Mouse (Mus musculus): ENCODE data around the gene Znrf4.

Gene Znrf4

DNA sequence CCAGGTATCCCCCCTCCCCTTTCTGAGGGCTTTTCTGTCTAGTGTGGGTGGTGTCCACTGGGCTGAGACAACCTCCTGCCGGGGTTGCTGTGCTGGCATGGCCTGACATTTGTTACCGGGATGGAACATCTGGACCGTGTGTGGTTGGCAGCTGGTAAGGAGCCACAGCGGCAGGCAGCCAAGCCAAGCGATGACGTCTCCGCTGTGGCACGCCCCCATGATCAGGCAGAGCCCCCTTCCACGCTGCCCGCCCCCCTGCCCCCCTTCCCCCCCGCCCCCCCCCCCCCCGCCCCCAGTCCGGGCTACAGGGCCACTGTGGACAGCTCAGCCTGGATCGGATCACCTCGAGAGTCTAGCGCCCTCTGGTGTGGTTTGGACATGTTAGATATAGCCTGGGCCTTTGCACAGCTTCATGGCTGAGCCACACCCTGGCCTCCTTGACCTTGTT, 24.8 kb downstream of the Znrf4 start:
- peak in 1 of 2 experiments; percentile 47 for DNase-seq

DNA sequence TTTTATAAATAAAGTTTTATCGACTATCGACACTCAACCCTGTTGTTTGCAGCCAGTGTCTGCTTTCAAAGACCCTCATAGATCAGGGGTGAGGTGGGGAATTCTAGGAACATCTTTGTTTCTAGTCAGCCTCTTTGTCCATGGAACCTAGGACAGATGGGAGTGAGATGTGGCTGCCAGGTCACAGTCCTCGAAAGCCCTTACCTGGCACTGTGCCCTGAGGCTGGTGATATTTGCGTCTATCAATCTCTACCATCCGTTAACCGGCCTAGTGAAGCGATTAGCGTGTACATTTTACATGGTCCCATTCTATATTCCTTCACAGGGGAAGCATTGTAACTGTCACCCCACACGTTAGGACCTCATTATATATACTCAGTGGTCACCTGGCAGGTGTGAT, 26.3 kb downstream of the Znrf4 start:
- no peak for DNase-seq

DNA sequence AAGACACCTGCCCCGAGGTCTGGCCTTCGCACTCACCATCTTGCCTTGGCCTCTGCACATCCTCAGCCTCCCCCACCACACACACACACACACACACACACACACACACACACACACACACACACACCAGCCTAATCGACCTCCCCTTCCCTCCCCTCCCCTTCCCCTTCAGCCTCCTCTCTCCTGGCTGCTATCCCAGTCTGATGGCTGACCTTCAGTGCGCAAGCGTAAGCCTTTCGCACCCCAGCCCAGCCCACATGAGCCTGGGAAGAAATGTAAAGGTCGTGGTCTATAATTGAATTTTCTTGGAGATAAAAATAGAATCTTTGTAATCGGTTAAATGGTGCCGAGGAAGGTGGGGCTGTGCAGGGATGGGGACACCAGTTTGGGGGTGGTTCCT, 27.1 kb downstream of the Znrf4 start:
- no peak for DNase-seq

DNA sequence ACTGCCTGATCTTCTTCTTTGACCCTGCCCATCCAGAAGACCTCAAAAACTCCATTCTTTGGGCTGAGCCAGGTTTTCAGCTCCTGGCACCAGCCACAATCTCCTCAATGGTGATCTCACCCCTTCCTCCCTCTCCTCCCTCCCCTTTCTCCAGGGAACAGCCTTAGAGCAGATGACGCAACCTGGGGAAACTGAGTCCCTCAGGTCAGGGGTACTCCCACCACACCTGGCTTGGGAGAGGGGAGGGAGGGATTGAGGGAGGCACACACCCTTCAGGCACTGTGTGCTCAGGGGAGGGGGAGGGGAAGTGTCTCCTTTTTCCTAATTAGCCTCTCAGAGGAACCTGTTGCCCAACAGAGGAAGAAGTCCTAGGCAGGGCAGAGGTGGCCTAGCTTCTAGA, 29.6 kb downstream of the Znrf4 start:
- DNase-seq: no peak

DNA sequence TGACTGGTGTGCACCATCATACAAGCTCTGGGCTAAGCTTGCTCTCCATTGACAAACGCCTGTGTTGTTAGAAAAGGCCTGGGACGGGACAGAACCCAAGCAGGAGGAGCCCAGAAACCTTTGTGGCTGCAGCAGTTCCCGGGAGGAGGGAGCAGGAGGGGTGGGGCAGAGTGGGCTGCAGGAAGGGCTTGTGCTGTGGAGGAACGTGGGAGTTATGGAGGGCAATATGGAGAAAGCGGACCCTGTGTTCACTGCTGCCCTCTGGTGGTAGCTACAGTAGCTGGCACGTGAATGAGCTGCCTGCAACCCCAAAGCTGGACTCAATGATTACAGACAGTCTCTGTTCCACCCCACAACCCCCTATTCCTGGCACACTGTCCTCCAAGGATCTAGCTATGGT, 32.9 kb downstream of the Znrf4 start:
- DNase-seq: peak; percentile 78 to 86

DNA sequence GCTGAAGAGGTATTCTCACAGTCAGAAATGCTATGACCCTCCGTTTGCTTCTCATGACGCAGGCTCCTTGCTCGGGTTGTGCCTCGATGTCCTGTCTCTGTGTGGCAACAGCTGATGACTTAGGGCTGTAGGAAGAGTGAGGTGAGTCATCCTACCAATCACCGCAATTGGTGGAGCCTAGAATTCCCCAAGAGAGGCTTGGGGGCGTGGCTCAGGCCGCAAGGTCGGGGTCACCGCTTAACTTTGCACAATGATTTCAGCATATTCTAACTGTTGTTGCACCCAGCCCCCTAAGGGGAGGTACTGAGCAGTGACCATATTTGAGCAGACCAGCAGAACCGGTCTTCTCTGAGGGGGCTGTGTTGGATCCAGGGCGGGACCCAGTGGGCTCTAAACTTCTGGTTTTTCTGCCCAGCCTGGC, 34.0 kb downstream of the Znrf4 start:
- DNase-seq: no peak

DNA sequence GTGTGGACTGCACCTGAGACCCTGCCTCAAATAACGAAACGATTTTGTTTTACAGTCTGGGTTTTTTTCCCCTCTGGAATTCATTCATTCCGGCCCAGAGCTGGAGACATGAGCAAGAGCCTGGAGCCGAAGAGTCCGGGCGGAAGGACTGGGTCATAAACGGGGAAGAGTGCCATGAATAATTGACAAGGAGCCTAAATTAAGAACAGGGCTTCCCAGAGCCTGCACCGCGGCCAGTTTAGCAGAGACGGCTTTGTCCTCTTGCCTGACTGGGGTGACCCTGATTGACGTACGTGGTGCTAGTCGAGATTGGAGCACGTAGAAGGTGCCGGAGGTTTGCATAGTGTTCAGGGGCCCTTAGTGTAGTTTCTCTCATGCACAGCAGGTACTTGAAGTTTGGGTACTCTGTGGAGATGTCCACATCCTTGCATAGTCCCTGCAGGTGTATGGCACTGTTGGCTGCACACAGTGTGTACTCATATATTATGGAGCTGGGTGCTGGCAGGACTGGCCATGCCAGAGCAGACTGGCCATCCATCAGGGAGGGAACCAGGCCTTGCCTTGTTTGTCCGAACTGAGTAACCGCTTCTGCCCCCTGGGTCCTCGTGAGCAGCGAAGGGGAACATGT, 34.9 kb downstream of the Znrf4 start:
- no peak for DNase-seq

DNA sequence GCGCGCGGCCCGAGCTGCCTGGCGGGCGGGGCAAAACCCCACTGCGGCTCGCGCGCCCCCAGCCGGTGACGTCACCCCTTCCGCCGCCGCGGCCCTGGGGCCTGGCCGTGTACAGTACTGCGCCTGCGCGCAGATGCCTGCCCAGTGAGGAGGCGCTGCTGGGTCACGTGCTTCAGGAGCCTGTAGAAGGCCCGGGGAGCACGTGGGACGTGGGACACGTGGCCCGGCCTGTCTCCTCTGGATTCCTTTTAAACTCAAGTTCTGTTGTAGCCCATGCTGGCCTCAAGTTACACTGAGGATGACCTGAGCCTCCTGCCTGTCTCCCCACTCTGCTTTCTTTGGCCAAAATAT, 35.9 kb downstream of the Znrf4 start, which contains the start of gene Ptprs:
Ptprs (minus strand) TSS at position 82 of the 351 bp plus-strand sequence.
- DNase-seq: peak; percentile 96 to 98

DNA sequence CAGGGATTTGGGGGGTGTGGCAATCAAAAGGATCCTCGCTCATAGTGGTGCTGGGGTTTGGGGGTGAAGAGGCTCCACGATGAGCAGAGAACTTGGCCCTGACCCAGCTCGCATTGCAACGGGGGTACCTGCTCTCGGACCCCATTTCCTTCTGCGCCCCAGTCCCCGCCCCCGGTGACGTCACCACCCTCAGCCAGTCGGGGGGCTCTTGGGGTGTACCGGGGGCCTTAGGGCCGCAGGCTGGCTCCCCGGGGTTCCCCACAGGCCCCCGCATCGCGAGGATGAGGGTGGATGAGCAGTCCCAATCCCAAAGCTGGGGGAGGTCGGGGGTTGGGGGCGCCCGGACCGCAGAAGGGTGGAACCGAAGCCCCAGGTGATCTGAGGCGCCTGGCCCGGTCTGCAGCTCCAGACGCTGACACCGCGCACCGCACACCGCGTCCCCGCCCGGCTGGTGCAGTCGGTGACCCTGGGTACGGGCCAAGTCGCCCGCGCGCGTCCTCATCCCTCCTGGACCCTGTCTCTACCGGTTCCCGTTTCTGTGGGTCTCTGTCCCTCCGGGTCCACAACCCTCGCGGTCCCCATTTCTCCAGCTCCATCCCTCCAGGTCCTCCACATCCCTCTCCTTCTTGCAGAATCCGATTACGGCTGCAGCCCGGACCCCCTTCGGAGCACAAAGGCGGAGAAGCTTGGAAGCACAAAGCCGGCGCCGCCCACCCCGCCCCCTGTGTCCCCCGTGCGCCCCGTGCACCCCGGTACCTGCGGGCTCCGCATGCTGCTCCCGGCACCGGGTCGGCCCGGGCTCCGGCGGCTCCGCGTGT, 36.4 kb downstream of the Znrf4 start:
- DNase-seq: peak; percentile 65 to 69

DNA sequence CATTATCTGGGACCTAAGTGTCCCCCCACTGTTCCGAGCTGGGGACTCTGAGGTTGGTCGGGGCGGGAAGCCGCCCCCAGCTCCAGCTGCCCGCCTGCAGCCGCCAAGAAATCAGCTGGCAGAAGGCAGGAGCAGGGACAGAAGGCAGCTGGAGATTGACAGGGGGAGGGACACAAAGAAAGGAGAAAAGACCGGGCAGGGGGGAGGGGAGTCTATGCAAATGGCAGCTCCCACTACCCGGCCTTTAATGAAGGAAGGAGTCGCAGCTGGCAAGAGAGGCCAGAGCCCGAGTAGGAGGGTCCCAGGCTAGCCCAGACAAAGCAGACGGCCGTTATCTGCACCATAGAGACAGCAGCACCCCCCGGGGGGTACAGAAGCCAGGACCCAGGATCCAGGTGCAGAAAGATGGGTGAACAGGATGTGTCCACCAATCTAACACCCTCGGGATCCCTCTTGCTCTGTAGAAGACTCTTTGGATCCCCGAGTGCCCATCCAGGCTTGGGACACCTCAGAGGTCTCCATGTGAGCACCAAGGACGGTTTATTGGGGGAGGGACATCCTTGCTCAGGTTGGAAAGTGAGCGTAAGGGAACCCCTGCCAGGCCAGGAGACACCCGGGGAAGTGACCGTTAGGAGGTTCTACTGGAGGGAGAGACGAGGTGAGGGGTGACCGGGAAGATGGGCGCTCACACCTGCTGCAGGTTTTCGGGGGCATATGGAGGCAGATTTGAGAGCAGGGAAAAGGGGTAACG, 37.2 kb downstream of the Znrf4 start:
- DNase-seq: no peak

DNA sequence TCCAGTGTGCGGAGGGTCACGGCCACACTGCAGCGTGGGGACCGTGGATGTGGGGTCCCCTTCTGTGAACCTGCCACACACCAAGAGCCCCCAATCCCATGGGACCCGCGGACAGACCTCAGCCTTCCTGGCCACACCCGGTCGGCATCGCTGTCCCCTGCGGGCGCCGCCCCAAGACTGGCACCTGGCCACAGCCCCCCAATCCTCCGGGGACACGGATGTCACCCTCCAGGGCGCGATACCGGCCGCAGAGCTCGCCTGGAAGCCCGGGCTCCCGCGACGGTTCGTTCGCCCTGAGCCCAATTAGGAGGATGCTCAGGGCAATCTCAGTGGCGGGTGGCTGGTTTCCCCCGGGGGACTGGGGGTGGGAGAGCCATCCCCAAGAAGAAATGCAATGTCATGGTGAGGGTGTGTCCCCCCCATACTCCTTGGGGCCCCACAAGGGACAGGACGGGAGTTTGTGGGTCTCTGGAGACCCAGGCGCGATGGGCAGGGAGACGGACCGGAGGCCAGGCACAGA, 37.9 kb downstream of the Znrf4 start:
- DNase-seq: peak in 1 of 2 experiments; percentile 39

DNA sequence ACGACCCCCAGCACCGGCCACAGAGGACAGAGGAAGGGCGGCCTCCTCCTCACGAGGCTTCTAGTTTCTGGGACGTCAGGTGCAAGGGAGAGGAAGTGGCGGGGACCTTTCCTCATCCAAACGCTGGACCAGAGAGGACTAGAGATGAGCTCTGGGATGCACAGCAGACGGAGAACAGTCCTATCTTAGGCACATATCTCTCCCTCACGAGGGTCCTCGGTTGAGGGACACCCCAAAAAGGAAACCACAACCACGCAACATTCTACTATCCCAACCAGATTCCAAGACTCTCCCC, 38.7 kb downstream of the Znrf4 start:
- no peak for DNase-seq

DNA sequence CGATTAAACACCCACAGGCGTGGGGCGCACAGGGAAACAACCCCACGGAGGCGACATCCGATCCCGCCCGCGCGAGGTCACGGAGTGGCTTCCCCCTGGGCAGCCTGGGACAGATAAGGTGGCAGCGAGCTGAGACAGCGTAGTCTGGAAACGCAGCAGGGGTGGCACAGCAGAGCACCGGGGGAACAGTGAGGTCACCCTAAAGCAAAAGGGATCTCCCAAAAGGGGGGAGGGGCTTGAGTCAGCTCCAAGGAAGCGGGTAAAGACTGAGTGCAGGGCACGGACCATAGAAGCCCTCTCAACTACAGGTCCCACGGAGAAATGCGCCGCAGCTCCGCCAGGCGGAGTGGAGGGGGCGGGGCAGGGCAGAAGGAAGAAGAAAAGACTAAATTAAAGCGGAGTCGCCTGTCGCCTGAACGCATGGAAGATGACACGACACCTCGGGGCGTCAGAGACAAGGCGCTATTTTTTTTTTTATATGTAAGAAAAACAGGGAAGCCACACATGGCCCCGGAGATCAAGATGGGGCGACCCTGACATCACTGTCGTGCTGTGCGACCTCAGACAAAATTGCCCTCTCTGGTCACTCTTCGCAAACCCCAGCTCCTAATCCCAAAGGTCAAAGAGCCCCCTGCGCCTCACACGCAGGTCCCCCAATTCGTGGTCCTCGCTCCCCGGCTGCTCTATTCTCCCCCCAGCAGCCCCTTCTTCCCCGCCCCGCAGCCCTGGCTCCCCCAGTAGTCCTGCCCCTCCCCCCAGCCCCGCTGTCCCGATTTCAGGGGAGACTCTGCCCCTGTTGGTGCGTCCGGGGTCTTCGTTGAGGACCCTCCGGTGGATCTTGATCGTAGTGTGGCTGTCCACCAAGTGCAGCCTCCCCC, 39.3 kb downstream of the Znrf4 start:
- peak; percentile 59 to 62 for DNase-seq

DNA sequence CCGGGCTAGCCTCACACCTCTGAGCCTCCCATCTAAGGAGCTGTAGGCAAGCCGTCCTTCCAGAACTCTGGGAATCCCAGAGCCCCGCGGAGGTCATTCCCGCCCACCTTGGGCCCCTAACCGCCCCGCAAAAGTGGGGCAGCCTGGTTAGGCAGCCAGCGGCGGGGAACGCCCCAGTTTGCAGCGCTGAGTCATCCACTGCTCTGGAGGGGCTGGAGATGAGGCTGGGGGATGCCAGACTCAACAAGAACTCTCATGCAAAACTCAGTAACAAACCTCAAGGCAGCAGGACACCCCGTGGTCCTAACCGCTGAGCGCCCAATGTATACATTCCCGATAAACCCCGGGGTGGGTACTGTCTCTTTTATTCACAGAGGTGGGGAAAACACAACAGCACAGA, 40.1 kb downstream of the Znrf4 start:
- DNase-seq: no peak

DNA sequence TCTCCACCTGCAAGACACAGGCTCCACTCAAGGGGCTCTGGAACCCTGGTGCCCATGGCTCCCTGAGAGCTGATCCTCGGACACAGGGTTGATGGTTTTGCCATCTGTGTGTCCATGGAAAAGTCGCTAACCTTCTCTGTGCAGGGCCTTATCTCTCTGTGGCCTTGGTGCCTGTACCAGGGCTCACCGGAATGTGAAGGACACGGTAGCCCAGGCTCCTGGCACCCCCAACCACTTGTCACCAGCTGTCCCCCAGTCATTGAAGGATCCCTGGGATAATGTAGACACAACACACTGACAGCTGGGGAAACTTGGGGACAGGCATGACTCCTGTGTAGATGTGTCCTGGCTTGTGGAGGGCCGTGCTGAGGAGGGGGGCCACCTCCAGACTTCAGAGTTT, 41.1 kb downstream of the Znrf4 start:
- no peak for DNase-seq

DNA sequence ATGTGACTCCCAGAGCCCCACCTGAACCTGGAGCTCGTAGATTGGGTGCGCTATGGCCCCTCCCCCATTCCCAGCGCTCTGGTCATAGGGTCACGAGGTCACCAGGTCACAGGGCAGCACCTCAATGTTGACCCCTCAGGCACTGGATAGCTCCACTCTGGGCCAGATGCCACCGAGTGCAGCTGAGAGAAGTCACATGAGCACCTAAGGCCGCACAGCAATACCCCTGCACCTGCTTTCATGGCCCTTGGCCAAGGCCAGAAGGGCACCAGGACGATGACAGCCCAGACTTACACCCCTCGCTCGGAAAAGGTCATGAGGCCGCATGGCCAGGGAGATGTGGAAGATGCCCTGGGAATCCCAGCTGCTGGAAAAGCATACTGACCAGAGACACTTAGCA, 41.7 kb downstream of the Znrf4 start:
- DNase-seq: no peak

DNA sequence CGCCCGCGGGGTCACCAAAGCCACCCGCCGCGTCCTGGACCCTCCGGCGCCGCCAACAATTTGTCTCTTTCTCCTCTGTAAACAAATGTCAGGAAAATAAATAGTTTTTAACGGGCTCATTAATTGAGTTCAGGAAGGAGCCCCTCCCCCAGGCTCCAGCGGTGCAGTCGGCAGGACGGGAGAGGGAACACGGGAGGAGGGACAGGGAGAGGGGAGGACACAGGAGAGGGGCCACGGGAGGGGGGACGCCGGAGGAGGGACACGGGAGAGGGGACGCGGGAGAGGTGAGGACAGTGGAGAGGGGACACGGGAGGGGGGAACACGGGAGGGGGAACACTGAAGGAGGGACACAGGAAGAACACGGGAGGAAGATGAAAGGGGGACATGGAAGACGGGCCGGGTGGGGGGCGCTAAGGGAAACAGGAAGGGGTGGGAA, 42.2 kb downstream of the Znrf4 start:
- no peak for DNase-seq

DNA sequence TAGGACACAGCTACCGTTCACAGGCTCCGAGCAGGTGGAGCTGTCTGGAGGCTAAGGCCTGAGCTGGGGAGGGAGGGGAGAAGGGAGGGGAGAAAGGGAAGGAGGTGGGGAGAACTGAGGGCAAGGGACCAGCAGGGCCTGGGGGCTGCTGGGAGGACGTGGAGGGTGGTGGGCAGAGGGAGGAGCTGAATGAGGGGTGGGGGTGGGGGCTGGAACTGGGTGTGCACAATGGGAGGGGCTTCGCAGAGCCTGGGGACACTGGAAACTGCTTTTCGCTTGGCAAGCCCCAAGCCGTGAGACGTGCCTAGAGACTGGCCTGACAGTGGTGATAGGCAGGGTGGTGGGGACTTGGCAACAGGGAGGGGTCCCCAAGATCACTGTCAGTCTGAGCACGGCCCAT, 43.0 kb downstream of the Znrf4 start:
- no peak for DNase-seq

DNA sequence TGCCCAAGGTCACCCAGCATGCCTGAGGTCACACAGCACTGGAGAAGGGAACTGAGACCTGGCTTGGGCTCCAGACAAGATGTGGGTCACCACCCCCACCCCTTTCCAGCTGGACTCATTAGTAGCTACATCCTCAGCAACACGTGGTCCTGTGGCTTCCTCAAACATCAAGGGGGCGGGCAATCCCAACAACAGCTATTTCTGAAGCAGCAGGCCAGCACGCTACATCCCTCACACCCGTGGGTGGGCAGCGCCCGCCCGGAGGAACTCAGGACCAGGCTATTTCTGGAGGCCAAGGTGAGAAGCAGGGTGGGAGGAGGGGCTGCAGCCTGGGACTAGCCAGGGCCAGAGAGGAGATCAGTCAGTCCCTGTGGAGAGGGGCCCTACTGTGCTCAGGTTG, 43.4 kb downstream of the Znrf4 start:
- DNase-seq: no peak

DNA sequence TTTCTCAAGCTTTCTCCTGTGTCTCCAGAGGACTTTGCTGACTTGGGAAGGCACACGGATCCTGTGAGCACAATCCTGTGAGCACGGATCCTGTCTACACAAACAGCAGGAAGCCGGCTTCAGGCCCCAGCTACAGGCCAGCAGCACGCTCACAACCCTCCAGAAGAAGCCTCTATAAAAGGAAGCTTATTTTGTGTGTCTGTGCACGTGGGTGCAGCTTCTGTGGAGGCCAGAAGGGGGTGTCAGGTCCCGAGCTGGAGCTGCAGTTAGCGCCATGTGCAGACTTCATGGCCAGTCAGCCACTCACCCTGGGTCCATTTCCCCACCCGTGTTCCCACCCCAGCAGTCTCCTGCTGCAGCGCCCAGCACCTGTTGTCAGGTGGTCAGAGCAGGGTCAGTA, 43.9 kb downstream of the Znrf4 start:
- DNase-seq: no peak

DNA sequence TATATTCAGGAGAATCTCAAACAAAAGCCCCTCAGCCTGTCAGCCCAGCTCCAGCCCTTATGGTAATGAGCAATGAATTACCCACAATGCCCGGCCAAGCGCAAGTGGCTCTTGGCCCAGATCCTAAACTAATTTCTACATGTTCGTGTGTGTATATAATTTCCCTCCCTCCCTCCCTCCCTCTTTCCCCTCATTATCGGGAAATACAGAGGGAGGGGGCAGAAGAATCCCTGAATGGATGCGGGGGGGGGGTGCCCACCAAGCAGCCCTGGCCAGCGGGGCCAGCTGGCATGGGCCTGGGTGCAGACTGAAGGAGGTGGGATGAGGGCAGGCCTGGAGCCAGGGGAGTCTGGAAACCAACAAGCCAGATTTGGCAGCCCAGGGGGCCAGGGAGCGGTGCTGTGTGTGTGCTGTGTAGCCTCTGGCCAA, 44.8 kb downstream of the Znrf4 start:
- DNase-seq: peak in 1 of 2 experiments; percentile 40

DNA sequence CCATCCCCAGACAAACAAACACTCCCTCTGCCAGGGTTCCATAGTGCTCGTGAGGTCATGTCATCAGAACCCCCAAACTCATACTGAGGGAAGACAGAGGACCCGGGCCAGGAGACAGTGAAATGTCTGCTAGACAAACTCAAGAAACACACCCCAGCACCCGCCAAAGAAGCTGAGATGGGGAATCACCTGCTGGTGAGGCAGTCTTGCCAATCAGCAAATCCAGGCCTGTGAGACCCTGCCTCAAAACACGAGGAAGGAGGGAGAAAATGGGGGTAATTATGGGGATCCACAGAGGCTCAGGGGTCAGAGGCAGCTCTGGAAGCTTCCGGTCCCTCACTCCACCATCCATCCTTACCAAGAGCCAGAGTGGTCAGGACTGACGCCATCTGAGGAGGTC, 45.5 kb downstream of the Znrf4 start:
- no peak for DNase-seq

DNA sequence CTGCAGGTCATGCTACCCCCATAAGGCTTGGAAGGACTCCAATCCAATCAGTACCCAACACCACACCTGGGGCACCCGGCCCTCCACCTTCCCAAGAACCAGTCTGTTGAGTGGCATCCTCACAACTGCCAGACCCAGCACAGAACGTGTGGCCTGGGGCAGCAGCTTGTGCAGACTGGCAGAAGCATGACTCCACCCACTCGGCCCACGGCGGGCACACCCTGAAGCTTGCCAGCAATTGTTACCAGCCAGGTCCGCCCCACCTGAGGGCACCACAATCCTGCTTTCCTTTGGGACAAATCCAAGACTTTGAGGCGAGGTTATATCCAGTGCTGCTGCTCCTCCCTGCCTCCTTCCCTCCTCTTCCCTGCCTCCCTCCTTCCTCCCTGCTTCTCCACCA, 47.4 kb downstream of the Znrf4 start:
- DNase-seq: peak in 1 of 2 experiments; percentile 52

Data from cerebellum, postnatal 36 days (tissue).